20 mouse cellular contexts compared by ENCODE assay signal in the genomic region with DNA sequence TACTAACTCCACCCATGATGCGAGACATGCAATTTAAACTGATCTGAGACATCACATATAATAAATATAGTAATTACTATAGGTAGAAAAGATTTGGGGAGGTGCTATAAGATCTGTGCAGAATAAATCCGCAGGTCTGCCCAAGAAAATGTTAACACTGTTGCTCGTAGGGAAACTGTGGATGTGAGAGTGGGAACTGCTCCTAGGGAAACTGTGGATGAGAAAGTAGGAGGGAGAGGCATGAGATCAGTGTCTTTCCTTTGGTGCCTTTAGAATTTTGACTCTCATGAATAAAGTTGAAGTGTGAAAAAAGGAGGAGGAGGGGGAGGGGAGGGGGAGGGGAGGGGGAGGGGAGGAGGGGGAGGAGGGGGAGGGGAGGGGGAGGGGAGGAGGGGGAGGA.
"Had no signal": no experiment of that assay in that cellular context is flagged by ENCODE, and none has a peak within 500 bp of the region (broad histone marks: within the 10 kb centered on the region; RNA-seq: fewer than 3 reads in every experiment).

No protein-coding gene starts in this region.

- DNase-seq: cerebellum, adult 9-10 months; cerebellum, adult 9-11 months; cerebellum, postnatal 10 days; cerebellum, postnatal 14 days; cerebellum, postnatal 25 days; cerebellum, postnatal 36 days; embryo, embryonic 11 days; gastrocnemius, adult 2 months; gastrocnemius, postnatal 10 days; gastrocnemius, postnatal 14 days; gastrocnemius, postnatal 25 days; gastrocnemius, postnatal 36 days; heart, adult 11 months; heart, adult 18-20 months; heart, adult 2 months had no signal

- ATAC-seq: forebrain, embryonic 13.5 days; forebrain, embryonic 14.5 days; forebrain, embryonic 15.5 days; forebrain, embryonic 16.5 days; forebrain, postnatal 0 days had no signal
